Mouse (Mus musculus) embryonic facial prominence, embryonic 10.5 days (tissue): ENCODE data around the gene Inpp4b. TPM values are rescaled to one million over a fixed set of nuclear protein-coding genes. Genes with fewer than 3 reads are reported as not detected.

ENCODE experiments used
- DNase-seq: peaks from one replicate; pipeline ENCODE4 v3.0.0-alpha.2; 2017; ENCODE audit warnings: low spot score
- H3K27ac ChIP-seq: fragments of 300-500 bp; sonication (generic); replicated peaks from 2 replicates; pipeline ENCODE4 v1.5.1; 2016; ENCODE audit warnings: mild to moderate bottlenecking
- H3K27me3 ChIP-seq: fragments of 300-500 bp; sonication (generic); replicated peaks from 2 replicates; pipeline ENCODE4 v1.6.1; 2016; ENCODE audit warnings: low read depth, mild to moderate bottlenecking; ENCODE audit not compliant: poor library complexity, severe bottlenecking
- H3K36me3 ChIP-seq: fragments of 300-500 bp; sonication (generic); replicated peaks from 2 replicates; pipeline ENCODE4 v1.6.1; 2016; ENCODE audit warnings: mild to moderate bottlenecking, moderate library complexity
- H3K4me1 ChIP-seq: fragments of 300-500 bp; sonication (generic); 2 replicates; pipeline ENCODE4 v1.6.1; 2016
- H3K4me3 ChIP-seq: fragments of 300-500 bp; sonication (generic); 2 replicates; pipeline ENCODE4 v1.5.1; 2016; ENCODE audit warnings: mild to moderate bottlenecking, moderate library complexity
- H3K9me3 ChIP-seq: fragments of 300-500 bp; sonication (generic); 2 replicates; pipeline ENCODE4 v1.6.1; 2016; ENCODE audit warnings: mild to moderate bottlenecking
- WGBS: fragments of 180-500 bp; shearing (Covaris S2); methylation state at CpG from one replicate; pipeline ENCODE4 v1.1.7; 2016; 5-methylcytosine and 5-hydroxymethylcytosine counted together
- polyA plus RNA-seq: library from polyadenylated mRNA; unstranded; fragments of >200 nt; fragmentation: Nextera tagmentation; extraction: Ambion mirVana; gene quantifications from 2 replicates; pipeline ENCODE4 v1.2.1, GENCODE M21; 2016

Gene Inpp4b
- polyA plus RNA-seq, 1 experiment from 2014 or later, result 12.4 TPM

- DNase-seq, result no peak
- Histone ChIP-seq H3K4me1 (no peaks in the 10 kb centered on the region), H3K27ac (no peak overlapping the region), H3K27me3 (no peaks in the 10 kb centered on the region), H3K4me3 (no peak overlapping the region), H3K36me3 (no peaks in the 10 kb centered on the region), H3K9me3 (no peaks in the 10 kb centered on the region)
- 47% methylated on average over 2 of the region's 2 CpGs for WGBS
Observed at GRCm38 (mm10) chr8:81694893-81695292, 352.5 kb downstream of the Inpp4b start.

- WGBS, result 82% methylated on average over 1 of the region's 1 CpGs
- no peak for DNase-seq
- Histone ChIP-seq H3K36me3 (no peaks in the 10 kb centered on the region), H3K27ac (no peak overlapping the region), H3K4me3 (no peak overlapping the region), H3K27me3 (no peaks in the 10 kb centered on the region), H3K9me3 (no peaks in the 10 kb centered on the region), H3K4me1 (no peaks in the 10 kb centered on the region)
Observed at GRCm38 (mm10) chr8:81702038-81702437, 359.7 kb downstream of the Inpp4b start.

GRCm38 (mm10) chr8:81703571-81704365, 361.4 kb downstream of the Inpp4b start:
- WGBS, result 84% methylated on average over 3 of the region's 3 CpGs
- Histone ChIP-seq H3K4me1 (no peaks in the 10 kb centered on the region), H3K9me3 (no peaks in the 10 kb centered on the region), H3K27ac (no peak overlapping the region), H3K27me3 (no peaks in the 10 kb centered on the region), H3K4me3 (no peak overlapping the region), H3K36me3 (no peaks in the 10 kb centered on the region)
- DNase-seq, result no peak

- Histone ChIP-seq H3K36me3 (no peaks in the 10 kb centered on the region), H3K4me1 (no peaks in the 10 kb centered on the region)
- 57% methylated on average over 1 of the region's 1 CpGs for WGBS
Observed at GRCm38 (mm10) chr8:81707436-81707835, 365.1 kb downstream of the Inpp4b start.

GRCm38 (mm10) chr8:81731332-81731731, 389.0 kb downstream of the Inpp4b start:
- DNase-seq, result no peak
- Histone ChIP-seq H3K27ac (no peak overlapping the region), H3K4me1 (no peaks in the 10 kb centered on the region), H3K9me3 (no peaks in the 10 kb centered on the region), H3K27me3 (no peaks in the 10 kb centered on the region), H3K4me3 (no peak overlapping the region), H3K36me3 (no peaks in the 10 kb centered on the region)

More at GRCm38 (mm10) chr8:81707436-81707835, 365.1 kb downstream of the Inpp4b start:
- H3K27ac ChIP-seq, result no peak overlapping the region
- H3K27me3 ChIP-seq, result no peaks in the 10 kb centered on the region
- H3K9me3 ChIP-seq, result no peaks in the 10 kb centered on the region
- no peak for DNase-seq
- no peak overlapping the region for H3K4me3 ChIP-seq

GRCm38 (mm10) chr8:81735655-81736054, 393.3 kb downstream of the Inpp4b start:
- H3K9me3 ChIP-seq, result no peaks in the 10 kb centered on the region
- no peak for DNase-seq
- 89% methylated on average over 2 of the region's 2 CpGs for WGBS
- no peak overlapping the region for H3K4me3 ChIP-seq
- H3K27me3 ChIP-seq, result no peaks in the 10 kb centered on the region
- no peaks in the 10 kb centered on the region for H3K4me1 ChIP-seq
- no peak overlapping the region for H3K27ac ChIP-seq
- no peaks in the 10 kb centered on the region for H3K36me3 ChIP-seq

GRCm38 (mm10) chr8:81736103-81736502, 393.7 kb downstream of the Inpp4b start:
- Histone ChIP-seq H3K4me1 (no peaks in the 10 kb centered on the region), H3K36me3 (no peaks in the 10 kb centered on the region), H3K9me3 (no peaks in the 10 kb centered on the region), H3K4me3 (no peak overlapping the region), H3K27me3 (no peaks in the 10 kb centered on the region), H3K27ac (no peak overlapping the region)
- DNase-seq, result no peak
- 96% methylated on average over 1 of the region's 1 CpGs for WGBS

- WGBS, result 86% methylated on average over 7 of the region's 7 CpGs
Observed at GRCm38 (mm10) chr8:81742588-81742987, 400.2 kb downstream of the Inpp4b start.

GRCm38 (mm10) chr8:81743040-81743439, 400.7 kb downstream of the Inpp4b start:
- Histone ChIP-seq H3K9me3 (no peaks in the 10 kb centered on the region), H3K27me3 (no peaks in the 10 kb centered on the region), H3K27ac (no peak overlapping the region), H3K36me3 (no peaks in the 10 kb centered on the region), H3K4me1 (no peaks in the 10 kb centered on the region), H3K4me3 (no peak overlapping the region)
- DNase-seq, result no peak
- WGBS, result 79% methylated on average over 3 of the region's 3 CpGs

More at GRCm38 (mm10) chr8:81742588-81742987, 400.2 kb downstream of the Inpp4b start:
- Histone ChIP-seq H3K4me3 (no peak overlapping the region), H3K27ac (no peak overlapping the region), H3K36me3 (no peaks in the 10 kb centered on the region), H3K9me3 (no peaks in the 10 kb centered on the region), H3K27me3 (no peaks in the 10 kb centered on the region), H3K4me1 (no peaks in the 10 kb centered on the region)
- DNase-seq, result no peak

- Histone ChIP-seq H3K4me1 (no peaks in the 10 kb centered on the region), H3K27me3 (no peaks in the 10 kb centered on the region), H3K9me3 (no peaks in the 10 kb centered on the region), H3K27ac (no peak overlapping the region), H3K36me3 (no peaks in the 10 kb centered on the region), H3K4me3 (no peak overlapping the region)
- no peak for DNase-seq
- WGBS, result 58% methylated on average over 1 of the region's 1 CpGs
Observed at GRCm38 (mm10) chr8:81745439-81745838, 403.1 kb downstream of the Inpp4b start.

GRCm38 (mm10) chr8:81751159-81751558, 408.8 kb downstream of the Inpp4b start:
- 69% methylated on average over 1 of the region's 1 CpGs for WGBS
- Histone ChIP-seq H3K27me3 (no peaks in the 10 kb centered on the region), H3K36me3 (no peaks in the 10 kb centered on the region), H3K4me3 (no peak overlapping the region), H3K27ac (no peak overlapping the region), H3K4me1 (no peaks in the 10 kb centered on the region), H3K9me3 (no peaks in the 10 kb centered on the region)
- DNase-seq, result no peak

GRCm38 (mm10) chr8:81756663-81757062, 414.3 kb downstream of the Inpp4b start:
- DNase-seq, result no peak
- H3K27ac ChIP-seq, result no peak overlapping the region
- 83% methylated on average over 3 of the region's 3 CpGs for WGBS
- no peaks in the 10 kb centered on the region for H3K36me3 ChIP-seq
- H3K27me3 ChIP-seq, result no peaks in the 10 kb centered on the region
- H3K9me3 ChIP-seq, result no peaks in the 10 kb centered on the region
- no peak overlapping the region for H3K4me3 ChIP-seq
- H3K4me1 ChIP-seq, result no peaks in the 10 kb centered on the region

- H3K9me3 ChIP-seq, result no peaks in the 10 kb centered on the region
- H3K36me3 ChIP-seq, result no peaks in the 10 kb centered on the region
- H3K27me3 ChIP-seq, result no peaks in the 10 kb centered on the region
- H3K4me3 ChIP-seq, result no peak overlapping the region
- WGBS, result 94% methylated on average over 2 of the region's 2 CpGs
- no peaks in the 10 kb centered on the region for H3K4me1 ChIP-seq
- no peak overlapping the region for H3K27ac ChIP-seq
- DNase-seq, result no peak
Observed at GRCm38 (mm10) chr8:81757580-81758144, 415.3 kb downstream of the Inpp4b start.
